Mouse (Mus musculus): ENCODE results near the gene Lsm11.
"Not testable (repeated sequence)": the region's sequence is repeated elsewhere in the genome, so short reads cannot be mapped to it uniquely, and the experiment has no call there.

Lsm11 gene

DNA sequence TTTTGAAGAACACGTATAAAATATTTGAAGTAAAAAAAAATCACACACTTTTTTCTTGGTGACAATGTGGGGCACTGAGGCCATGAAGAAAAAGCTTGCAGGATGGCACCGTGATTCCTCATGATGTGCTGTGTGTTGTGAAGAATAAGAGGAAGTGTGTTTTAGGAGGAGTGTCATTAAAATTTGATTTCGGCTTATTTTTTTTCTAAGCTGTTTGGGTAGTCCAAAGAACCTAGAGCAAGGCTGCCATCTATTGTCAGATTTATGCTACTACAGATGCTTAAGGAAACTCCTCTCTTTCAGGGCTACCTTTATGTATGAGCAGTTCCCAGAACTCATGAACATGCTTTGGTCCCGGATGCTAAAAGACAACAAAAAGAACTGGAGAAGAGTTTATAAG is 60.7 kb downstream of the Lsm11 start:
- peak; percentile 51 for DNase-seq (ENCODE audit: extremely low read depth, low read depth)

DNA sequence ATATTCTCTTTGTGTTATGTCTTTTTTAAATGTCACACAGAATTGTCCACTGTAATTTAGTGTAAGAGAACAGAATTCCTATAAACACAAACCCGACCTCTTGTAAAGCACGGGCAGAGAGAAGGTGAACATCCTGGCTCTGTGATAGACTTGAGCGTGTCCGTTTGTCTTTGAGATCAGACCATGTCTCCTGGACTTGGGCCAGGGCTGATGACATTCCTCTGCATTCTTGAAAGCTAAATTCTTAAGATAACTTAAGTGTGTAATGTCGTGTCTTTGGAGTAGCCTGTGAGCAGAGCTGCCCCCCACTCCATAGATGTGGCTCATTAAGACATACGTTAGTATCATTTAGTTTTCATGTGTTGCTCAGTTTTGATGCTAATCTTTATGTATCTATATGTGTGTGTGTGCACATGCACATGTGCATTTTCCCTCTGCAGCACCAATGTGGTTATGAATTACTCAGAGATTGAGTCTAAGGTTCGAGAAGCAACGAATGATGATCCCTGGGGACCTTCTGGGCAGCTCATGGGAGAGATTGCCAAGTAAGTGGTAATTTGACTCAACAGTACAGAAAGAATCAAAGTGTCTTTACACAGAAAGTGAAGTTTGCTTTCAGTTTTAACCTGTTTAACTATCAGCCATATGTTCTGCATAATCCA is 61.3 kb downstream of the Lsm11 start:
- no peak for DNase-seq (ENCODE audit: extremely low read depth, low read depth)

DNA sequence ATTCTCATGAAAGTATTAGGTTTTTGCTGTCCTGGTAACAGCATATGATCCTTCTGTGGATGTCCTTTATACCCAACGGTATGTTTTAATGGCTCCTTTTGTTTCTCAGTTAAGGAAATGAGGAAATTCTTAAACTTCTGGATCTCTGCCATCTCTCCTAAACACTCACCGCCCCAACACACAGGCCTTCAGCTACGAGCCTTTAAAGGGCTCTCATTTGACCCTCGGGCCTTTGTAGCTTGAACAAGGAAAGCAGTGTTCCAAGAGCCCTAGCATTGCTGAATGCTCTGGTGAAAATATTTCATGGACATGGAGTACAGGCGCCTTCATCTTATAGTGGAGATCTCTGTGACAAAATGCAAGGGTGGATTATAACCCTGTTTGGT is 63.1 kb downstream of the Lsm11 start:
- DNase-seq (ENCODE audit: extremely low read depth, low read depth): no peak

DNA sequence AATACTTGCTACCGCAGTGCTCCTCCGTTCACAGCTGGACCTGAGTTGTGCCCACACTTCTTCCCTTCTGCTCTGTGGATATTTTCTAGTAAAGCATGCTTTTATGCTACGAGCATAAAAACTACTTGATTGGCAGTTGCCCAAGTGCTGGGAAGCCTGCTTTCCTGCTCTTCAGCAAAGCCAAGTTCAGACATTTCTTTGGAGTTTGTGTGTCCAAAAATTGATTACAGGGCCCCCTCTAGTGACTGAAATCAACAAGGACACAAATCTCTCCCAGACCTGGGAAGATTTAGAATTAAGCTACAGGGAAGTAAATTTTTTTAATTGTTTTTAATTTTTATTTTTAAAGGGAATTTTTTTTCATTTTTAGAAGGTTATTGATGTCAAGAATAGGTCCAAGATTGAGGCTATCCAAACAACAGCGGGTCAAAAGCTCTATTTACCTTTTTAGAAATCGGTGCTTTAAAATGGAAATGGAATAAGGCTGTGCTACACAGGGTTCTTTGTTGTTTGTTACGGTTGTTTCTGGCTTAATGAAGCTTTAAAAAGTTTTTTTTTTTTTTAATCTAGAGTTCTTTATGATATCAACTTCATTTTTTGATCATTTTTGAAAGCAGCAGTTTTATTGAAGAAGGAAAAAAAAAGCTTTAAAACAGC is 63.6 kb downstream of the Lsm11 start:
- no peak for DNase-seq (ENCODE audit: extremely low read depth, low read depth)

DNA sequence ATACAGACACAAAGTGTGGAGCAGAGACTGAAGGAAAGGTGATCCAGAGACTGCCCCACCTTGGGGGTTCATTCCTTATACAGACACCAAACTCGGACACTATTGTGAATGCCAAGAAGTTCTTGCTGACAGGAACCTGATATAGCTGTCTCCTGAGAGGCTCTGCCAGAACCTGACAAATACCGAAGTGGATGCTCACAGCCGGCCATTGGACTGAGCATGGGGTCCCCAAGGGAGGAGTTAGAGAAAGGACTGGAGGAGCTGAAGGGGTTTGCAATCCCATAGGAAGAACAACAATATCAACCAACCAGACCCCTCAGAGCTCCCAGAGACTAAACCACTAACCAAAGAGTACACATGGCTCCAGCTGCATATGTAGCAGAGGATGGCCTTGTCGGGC is 65.4 kb downstream of the Lsm11 start:
- not testable (repeated sequence) for DNase-seq (ENCODE audit: extremely low read depth, low read depth)

Measured in MEL-GATA-1-ER (cell line).